Mouse (Mus musculus) olfactory bulb, adult 2 months (tissue): ENCODE results near the gene Bcas3.

ENCODE experiments used
- CTCF ChIP-seq: fragments of 200-500 bp; IDR thresholded peaks from 2 replicates; pipeline ENCODE4 v1.5.1; 2012; ENCODE audit warnings: low read depth, mild to moderate bottlenecking, low read length, moderate library complexity; ENCODE audit not compliant: insufficient read depth
- POLR2A ChIP-seq: fragments of 200-500 bp; IDR thresholded peaks from 2 replicates; pipeline ENCODE4 v1.6.1; 2012; ENCODE audit warnings: mild to moderate bottlenecking, low read depth, low read length, moderate library complexity; ENCODE audit not compliant: insufficient read depth

DNA sequence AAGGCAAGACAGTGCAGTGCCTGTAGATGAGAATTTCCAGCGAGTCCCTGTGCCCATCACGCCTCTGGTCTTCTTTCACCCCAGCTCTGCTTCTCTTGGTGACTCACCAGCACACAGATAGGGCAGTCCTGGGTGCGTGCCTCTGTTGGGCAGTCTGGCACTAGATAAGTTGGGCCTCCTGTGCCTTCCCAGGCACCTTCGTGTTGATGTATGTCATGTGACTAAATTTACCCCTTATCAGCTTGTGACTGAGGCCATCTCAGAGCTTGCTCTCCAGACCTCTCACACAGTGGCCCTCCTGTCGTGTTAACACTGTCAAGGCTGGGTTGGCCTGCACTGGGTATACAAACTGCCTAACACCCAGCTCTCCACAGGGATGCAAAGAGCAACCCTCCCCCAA is 451.1 kb downstream of the Bcas3 start:
- no peak for TF ChIP-seq POLR2A
- TF ChIP-seq CTCF: no peak
